Mouse (Mus musculus) liver, adult (tissue): ENCODE measurements around the gene Inafm2.

Source experiments
- GATA4 ChIP-seq: IDR thresholded peaks from 2 replicates; pipeline ENCODE4 v1.6.1; 2014; ENCODE audit warnings: mild to moderate bottlenecking, low read length; ENCODE audit not compliant: insufficient replicate concordance

The Inafm2 gene

GRCm38 (mm10) chr2:118743261-118743943 is 2.2 kb upstream of the Inafm2 start:
- TF ChIP-seq GATA4: no peak

- no peak for TF ChIP-seq GATA4
Observed at GRCm38 (mm10) chr2:118744621-118745020, 937 bp upstream of the Inafm2 start.

GRCm38 (mm10) chr2:118745915-118746901 is 650 bp downstream of the Inafm2 start:
- no peak for TF ChIP-seq GATA4

- TF ChIP-seq GATA4: no peak
Observed at GRCm38 (mm10) chr2:118747301-118747960, 1.9 kb downstream of the Inafm2 start.

GRCm38 (mm10) chr2:118749341-118749884 is 3.9 kb downstream of the Inafm2 start:
- no peak for TF ChIP-seq GATA4

GRCm38 (mm10) chr2:118750476-118750875 is 4.9 kb downstream of the Inafm2 start:
- no peak for TF ChIP-seq GATA4

- 0 out of 2 replicates have a peak, but pooled peaks have one; percentile 33 for TF ChIP-seq GATA4
Observed at GRCm38 (mm10) chr2:118751896-118752791, 6.6 kb downstream of the Inafm2 start.

- TF ChIP-seq GATA4: no peak
Observed at GRCm38 (mm10) chr2:118752792-118753108, 7.2 kb downstream of the Inafm2 start.

- no peak for TF ChIP-seq GATA4
Observed at GRCm38 (mm10) chr2:118754143-118754542, 8.6 kb downstream of the Inafm2 start.

- no peak for TF ChIP-seq GATA4
Observed at GRCm38 (mm10) chr2:118755407-118755806, 9.8 kb downstream of the Inafm2 start.

GRCm38 (mm10) chr2:118756103-118756502 is 10.5 kb downstream of the Inafm2 start:
- 0 out of 2 replicates have a peak, but pooled peaks have one; percentile 37 for TF ChIP-seq GATA4

- TF ChIP-seq GATA4: no peak
Observed at GRCm38 (mm10) chr2:118759828-118760227, 14.3 kb downstream of the Inafm2 start.

- no peak for TF ChIP-seq GATA4
Observed at GRCm38 (mm10) chr2:118760311-118761025, 14.9 kb downstream of the Inafm2 start.

- no peak for TF ChIP-seq GATA4
Observed at GRCm38 (mm10) chr2:118761358-118761757, 15.8 kb downstream of the Inafm2 start.
